ENCODE assay signal across 17 mouse cellular contexts in genomic region chr7:80177438-80177837, GRCm38 (mm10). TPM values are rescaled to one million over a fixed set of nuclear protein-coding genes. Genes with fewer than 3 reads are reported as not detected.
A peak's percentile ranks its signal among the peaks of the same experiment; 100 is the strongest.
DNase-seq lines count a peak whose midpoint lies in the region; ATAC-seq and TF ChIP-seq lines count a peak whose summit lies in the region.
"Had no signal": no experiment of that assay in that cellular context is flagged by ENCODE, and none has a peak within 500 bp of the region (broad histone marks: within the 10 kb centered on the region; RNA-seq: fewer than 3 reads in every experiment).

No protein-coding gene starts in this region.

- no peak overlapping the region for H3K9ac ChIP-seq in CH12.LX (ENCODE audit: insufficient read depth, low read depth)

- no peak overlapping the region for H3K4me3 ChIP-seq in CH12.LX (replicated peaks in 1 of 3; ENCODE audit: low read depth in 2 of 3, low read length in 2 of 3, poor library complexity in 1 of 3)

- TF ChIP-seq RAD21 in CH12.LX (IDR thresholded peaks at IDR 0.05; ENCODE audit: low read depth, low read length) = no peak

- TF ChIP-seq POLR2A in CH12.LX (IDR thresholded peaks at IDR 0.05; ENCODE audit: low read depth, low read length) = no peak

- TF ChIP-seq CTCF in CH12.LX (conservative IDR thresholded peaks at IDR 0.05 in 1 of 2, IDR thresholded peaks at IDR 0.05 in 1 of 2; ENCODE audit: low read depth in 2 of 2, low read length in 2 of 2) = no peak

- H3K27me3 ChIP-seq in CH12.LX (replicated peaks) = peaks cover 8% of the 10 kb centered on the region
- H3K27me3 ChIP-seq in splenic B cell, adult 2 months (ENCODE audit: control insufficient read depth, insufficient read depth, low read length, poor library complexity, severe bottlenecking) = no peaks in the 10 kb centered on the region
- H3K27me3 ChIP-seq: Patski had no signal

- in situ Hi-C loops in CH12.LX (cut with MboI; ENCODE audit: low pct_ligation_motif_present, low pct_unique_long_range_greater_than_20kb, low sequenced_read_pairs) = no loop called here

- no peaks in the 10 kb centered on the region for H3K79me2 ChIP-seq in CH12.LX (replicated peaks; ENCODE audit: control insufficient read depth, extremely low read depth, insufficient read depth, poor library complexity, severe bottlenecking)

- peaks cover 18 to 45% of the 10 kb centered on the region in 2 experiments for H3K4me1 ChIP-seq in CH12.LX (ENCODE audit: control insufficient read depth in 1 of 2, insufficient read depth in 2 of 2)

- peak; percentile 51; the same call in 1 of the 2 replicates for ATAC-seq in monocyte, adult 5-6 weeks (replicated peaks; ENCODE audit: insufficient number of reproducible peaks, low FRiP score, low TSS enrichment, poor library complexity, severe bottlenecking)
- ATAC-seq: activated CD4-positive, CD25-positive, alpha-beta regulatory T cell, adult 4 months; CD4-positive, CD25-positive, alpha-beta regulatory T cell, adult 4 months; Patski had no signal

- no peak for TF ChIP-seq EP300 in CH12.LX (IDR thresholded peaks at IDR 0.05; ENCODE audit: low read length)

- H3K4me2 ChIP-seq in CH12.LX (ENCODE audit: insufficient read depth, low read depth, poor library complexity, severe bottlenecking) = no peak overlapping the region

- peaks cover 26% of the 10 kb centered on the region for H3K9me3 ChIP-seq in CH12.LX (replicated peaks; ENCODE audit: low read length)

- no peak overlapping the region for H3K27ac ChIP-seq in CH12.LX (ENCODE audit: insufficient read depth, low read depth)

- DNase-seq in heart, adult 11 months = peak; percentile 73
- no peak for DNase-seq in heart, adult 18-20 months
- DNase-seq in CH12.LX (ENCODE audit: extremely low read depth) = no peak
- DNase-seq in splenic B cell, adult 2 months (ENCODE audit: low read depth, low spot score) = peak; percentile 64
- no peak for DNase-seq in embryo, embryonic 11 days
- no peak for DNase-seq in kidney, postnatal 10 days
- DNase-seq in B cell, adult 2 months = no peak
- DNase-seq: adrenal gland, postnatal 25 days; cerebellum, adult 11 months; cerebellum, adult 11-12 months; cerebellum, adult 18-20 months; cerebellum, adult 2 months had no signal

- no peaks in the 10 kb centered on the region for H3K36me3 ChIP-seq in CH12.LX (replicated peaks in 1 of 2; ENCODE audit: control insufficient read depth in 1 of 2, insufficient read depth in 1 of 2, low read length in 1 of 2)
- H3K36me3 ChIP-seq in splenic B cell, adult 2 months (ENCODE audit: control insufficient read depth, insufficient read depth, low read length, poor library complexity, severe bottlenecking) = no peaks in the 10 kb centered on the region
- H3K36me3 ChIP-seq: G1E had no signal

- dilution Hi-C loops in CH12.LX (cut with MboI; ENCODE audit: extremely low pct_ligation_motif_present, extremely low pct_unique_long_range_greater_than_20kb, low sequenced_read_pairs) = no loop called here

TF ChIP-seq in CH12.LX, 34 proteins besides CTCF, POLR2A, EP300 and RAD21:
- peak; percentile 79 for TF ChIP-seq BHLHE40 (IDR thresholded peaks at IDR 0.05; ENCODE audit: low read depth, low read length)
- TF ChIP-seq SIN3A (IDR thresholded peaks at IDR 0.05; ENCODE audit: low read length) = no peak
- TF ChIP-seq MAZ (IDR thresholded peaks at IDR 0.05; ENCODE audit: low read depth, low read length) = no peak
- TF ChIP-seq NRF1 (IDR thresholded peaks at IDR 0.05; ENCODE audit: low read depth, low read length) = no peak
- peak; percentile 55; the same call in 1 of the 2 replicates for TF ChIP-seq MAFK (IDR thresholded peaks at IDR 0.05; ENCODE audit: insufficient replicate concordance, low read length)
- no peak for TF ChIP-seq NELFE (IDR thresholded peaks at IDR 0.05; ENCODE audit: low read depth, low read length)
- TF ChIP-seq JUND (conservative IDR thresholded peaks at IDR 0.05; ENCODE audit: low read depth, low read length) = peak; percentile 50; the same call in 1 of the 2 replicates
- TF ChIP-seq GABPA (IDR thresholded peaks at IDR 0.05; ENCODE audit: insufficient replicate concordance, low read depth, low read length) = no peak
- TF ChIP-seq JUN (IDR thresholded peaks at IDR 0.05; ENCODE audit: insufficient read depth, low read depth, low read length) = peak; percentile 76

RNA-seq across cellular contexts. Expression of gene Sema4b, which starts 9.2 kb away (rescaled TPM):
- 10 to 100 TPM; 10.6 to 12.6 TPM for total RNA-seq in heart, adult 18-20 months (2021)
- total RNA-seq in CH12.LX (2012; rRNA removed) (8.6 and 9.4 TPM in 2 replicates), CH12.LX (2014; rRNA removed) (1.3 and 1.5 TPM in 2 replicates)
- 5.2 and 6.7 TPM in 2 replicates for polyA plus RNA-seq in CH12.LX (2012; ENCODE audit: insufficient read length, low read depth)
- total RNA-seq in monocyte, adult 5-6 weeks (2017) = 7.4 to 9.3 TPM (median 9.1 TPM) in 3 replicates

RNA-seq across cellular contexts. Expression of gene Cib1, which starts 55.2 kb away (rescaled TPM):
- total RNA-seq in heart, adult 18-20 months (2021) = 10 to 100 TPM; 15.2 to 18.6 TPM
- total RNA-seq in CH12.LX (2012; rRNA removed) = 69.6 and 73.1 TPM in 2 replicates
- total RNA-seq in CH12.LX (2014; rRNA removed) = 29.1 and 29.5 TPM in 2 replicates
- polyA plus RNA-seq in CH12.LX (2012; ENCODE audit: insufficient read length, low read depth) = 48.1 and 51.8 TPM in 2 replicates
- total RNA-seq in monocyte, adult 5-6 weeks (2017) = 37.5 to 51.3 TPM (median 45.7 TPM) in 3 replicates

RNA-seq across cellular contexts. Expression of gene Gdpgp1, which starts 55.2 kb away (rescaled TPM):
- total RNA-seq in heart, adult 18-20 months (2021) = 1 to 10 TPM; 1.2 to 1.6 TPM
- total RNA-seq in CH12.LX (2012; rRNA removed) (3.6 and 4.2 TPM in 2 replicates), CH12.LX (2014; rRNA removed) (1.9 and 2.0 TPM in 2 replicates)
- 2.9 and 3.0 TPM in 2 replicates for polyA plus RNA-seq in CH12.LX (2012; ENCODE audit: insufficient read length, low read depth)
- total RNA-seq in monocyte, adult 5-6 weeks (2017) = 0.86 to 3.5 TPM (median 2.2 TPM) in 3 replicates

Comparison
In these comparisons a context has a peak if more than half of its experiments do, and no peak if none do; other contexts are left out.
1. DNase-seq: peak in heart, adult 11 months (single experiment) and splenic B cell, adult 2 months (single experiment); none in heart, adult 18-20 months (0 of 2), CH12.LX (single experiment), embryo, embryonic 11 days (single experiment), kidney, postnatal 10 days (single experiment) and B cell, adult 2 months (0 of 2).